Mouse (Mus musculus): ENCODE measurements around the gene Dst.

Gene Dst

DNA sequence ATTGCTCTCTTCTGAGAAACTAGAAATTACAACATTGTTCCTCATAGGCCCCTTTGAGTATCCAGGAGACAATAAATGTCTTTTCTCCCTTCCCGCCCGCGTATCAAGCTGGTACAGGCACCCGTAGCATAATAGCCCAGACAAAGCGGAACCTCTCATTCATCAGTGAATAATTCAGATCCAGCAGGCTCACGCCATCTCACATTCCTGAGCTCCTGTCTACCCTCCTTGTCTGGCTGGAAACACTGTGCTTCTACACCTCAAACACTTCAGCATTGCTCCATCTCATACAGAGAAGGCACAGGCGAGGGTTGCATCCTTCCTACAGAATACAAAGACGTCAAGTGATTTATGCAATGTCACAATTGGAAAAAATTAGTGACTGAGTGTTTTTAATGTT is 23.8 kb downstream of the Dst start:
- DNase-seq (ENCODE audit: low spot score): no peak

DNA sequence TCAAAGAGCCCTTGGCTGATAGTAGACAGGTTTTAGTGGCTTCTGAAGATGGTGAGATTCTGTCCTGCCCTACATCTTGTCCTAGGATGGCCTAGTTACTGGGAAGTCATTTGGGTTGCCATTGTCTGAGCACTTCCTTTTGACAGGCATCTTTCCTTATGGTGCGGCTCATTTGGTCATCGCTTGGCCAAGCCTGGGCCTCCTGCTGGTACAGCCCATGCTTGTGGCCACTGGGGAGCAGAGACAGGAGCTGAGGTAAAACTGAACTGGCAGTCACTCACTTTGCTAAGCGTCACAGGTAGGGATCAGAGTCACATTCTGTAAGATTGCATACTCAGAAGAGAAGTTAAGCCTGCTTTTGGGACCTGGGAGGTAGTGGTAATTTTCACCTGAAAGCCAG is 24.2 kb downstream of the Dst start:
- no peak for DNase-seq (ENCODE audit: low spot score)

DNA sequence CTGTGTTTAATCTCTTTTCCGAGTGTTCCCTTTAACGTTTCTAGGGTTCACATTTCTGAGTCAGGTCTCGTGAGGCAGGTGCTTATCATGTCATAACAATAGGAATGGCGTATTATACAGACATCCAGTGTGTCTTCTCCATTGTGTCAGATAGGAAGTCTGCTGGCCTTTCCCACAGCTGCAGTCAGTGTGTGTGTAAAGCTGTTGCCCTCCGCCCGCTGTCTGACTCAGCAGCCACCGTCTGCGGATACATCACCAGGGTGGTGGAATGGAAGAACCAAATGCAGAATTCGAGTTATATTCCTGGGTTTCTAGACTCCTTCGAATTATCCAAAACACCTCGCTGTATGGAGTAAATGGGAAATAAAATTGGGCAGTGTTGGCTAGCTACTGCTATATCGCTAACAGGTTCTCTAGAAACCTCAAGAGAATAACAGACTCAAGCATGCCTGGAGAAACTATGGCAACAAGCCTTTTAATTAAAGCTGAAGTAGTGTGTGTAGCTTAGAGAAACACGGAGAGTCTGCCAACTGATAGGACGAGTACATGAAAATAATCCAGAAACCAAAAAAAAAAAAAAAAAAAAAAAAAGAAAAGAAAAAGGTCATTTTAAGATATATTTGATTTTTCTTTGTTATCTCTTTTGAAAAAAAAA is 24.9 kb downstream of the Dst start:
- DNase-seq (ENCODE audit: low spot score): no peak

DNA sequence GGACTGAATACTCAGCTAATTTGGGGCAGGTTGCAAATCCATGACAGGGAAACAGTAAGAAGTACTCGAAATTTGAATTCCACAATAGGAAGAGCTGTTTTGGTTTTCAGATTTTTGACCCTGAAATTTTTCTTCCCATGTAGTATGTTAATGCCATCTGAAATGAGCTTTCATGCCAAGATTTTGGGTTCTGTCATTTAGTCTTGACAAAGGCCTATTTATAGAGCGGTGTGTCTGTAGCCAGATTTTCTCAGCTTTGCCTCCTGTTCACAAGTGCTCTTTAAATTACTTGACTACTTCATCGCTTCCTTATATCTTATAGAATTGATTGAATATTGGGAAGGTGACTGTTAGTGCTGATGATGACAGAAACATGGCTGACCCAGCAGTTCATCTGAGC is 27.9 kb downstream of the Dst start:
- DNase-seq (ENCODE audit: low spot score): no peak

DNA sequence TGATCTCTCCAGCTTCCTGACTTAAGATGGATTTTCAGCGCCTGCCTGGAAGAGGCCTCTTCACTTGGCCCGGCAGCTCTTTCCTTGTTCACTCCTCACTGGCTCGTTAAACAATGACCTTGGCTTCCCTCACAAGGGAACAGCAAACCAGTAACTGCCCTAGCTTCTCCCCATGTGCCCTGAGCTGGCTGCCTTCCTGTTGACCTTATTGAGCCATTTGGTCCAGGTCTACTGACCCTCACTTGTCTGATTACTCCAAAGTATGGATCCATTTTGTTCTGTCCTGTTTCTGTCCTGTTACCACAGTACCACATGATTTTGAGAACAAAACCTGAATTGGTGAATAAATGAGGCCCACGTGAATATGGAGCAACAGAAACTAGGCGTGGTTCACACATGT is 31.8 kb downstream of the Dst start:
- DNase-seq (ENCODE audit: low spot score): no peak

DNA sequence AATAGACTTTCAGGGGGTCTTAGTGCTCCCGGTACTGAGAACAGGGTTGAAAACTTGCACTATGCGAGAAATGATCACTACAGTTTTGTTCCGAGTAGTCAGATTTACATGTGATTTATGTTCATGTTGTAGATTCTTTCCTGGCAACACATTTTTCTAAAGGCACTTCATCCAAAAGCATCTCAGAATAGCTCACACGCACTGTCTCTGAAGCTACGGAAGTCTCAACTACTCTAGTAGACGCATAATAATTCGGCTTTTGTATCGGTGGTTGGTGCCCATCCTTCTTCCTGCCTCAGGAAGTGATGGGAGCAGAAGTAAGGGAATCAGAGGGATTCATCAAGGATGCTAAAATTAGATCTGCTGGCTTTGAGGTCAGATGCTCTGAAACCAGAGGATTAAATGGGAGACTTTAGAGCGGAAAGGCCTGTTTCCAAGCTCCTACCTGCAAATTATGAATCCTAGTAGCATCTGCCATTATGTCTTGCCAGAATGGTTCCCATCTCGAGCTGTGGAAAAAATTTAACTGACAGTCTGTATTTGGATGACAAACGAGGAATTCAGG is 32.4 kb downstream of the Dst start:
- DNase-seq (ENCODE audit: low spot score): no peak

DNA sequence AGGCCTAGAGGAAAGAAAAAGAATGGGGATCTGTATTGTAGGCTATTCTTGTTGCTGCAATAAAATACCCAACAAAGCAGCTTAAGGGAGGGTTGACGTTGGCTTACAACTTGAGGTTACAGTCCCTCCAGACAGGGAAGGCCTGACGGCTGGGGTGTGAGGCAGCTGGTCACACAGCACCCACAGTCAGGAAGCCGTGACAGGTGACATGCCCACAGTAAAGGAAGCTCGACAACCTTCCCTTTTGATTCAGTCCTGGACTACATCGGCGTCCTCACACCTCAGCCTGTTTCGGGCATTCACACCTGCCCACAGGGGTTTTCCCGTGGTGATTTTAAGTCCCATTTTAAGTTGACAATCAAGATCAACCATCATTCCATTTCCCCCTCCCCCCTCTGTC is 34.6 kb downstream of the Dst start:
- DNase-seq (ENCODE audit: low spot score): no peak

DNA sequence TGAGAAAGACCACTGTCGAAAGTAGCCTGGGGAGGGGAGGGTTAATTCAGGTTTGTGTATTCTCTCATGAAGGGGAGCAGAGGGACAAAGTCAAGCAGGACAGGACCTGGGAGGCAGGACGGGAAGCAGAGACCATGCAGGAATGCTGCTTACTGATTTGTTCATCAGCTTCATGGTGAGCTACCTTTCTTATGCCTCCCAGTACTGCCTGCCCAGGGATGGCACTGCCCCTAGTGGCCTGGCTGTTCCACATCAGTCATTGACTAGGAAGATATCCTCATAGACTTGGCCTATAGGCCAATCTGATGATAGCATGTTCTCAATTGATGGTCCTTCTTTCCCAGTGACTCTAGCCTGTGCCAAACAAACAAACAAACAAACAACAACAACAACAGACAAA is 35.9 kb downstream of the Dst start:
- no peak for DNase-seq (ENCODE audit: low spot score)

DNA sequence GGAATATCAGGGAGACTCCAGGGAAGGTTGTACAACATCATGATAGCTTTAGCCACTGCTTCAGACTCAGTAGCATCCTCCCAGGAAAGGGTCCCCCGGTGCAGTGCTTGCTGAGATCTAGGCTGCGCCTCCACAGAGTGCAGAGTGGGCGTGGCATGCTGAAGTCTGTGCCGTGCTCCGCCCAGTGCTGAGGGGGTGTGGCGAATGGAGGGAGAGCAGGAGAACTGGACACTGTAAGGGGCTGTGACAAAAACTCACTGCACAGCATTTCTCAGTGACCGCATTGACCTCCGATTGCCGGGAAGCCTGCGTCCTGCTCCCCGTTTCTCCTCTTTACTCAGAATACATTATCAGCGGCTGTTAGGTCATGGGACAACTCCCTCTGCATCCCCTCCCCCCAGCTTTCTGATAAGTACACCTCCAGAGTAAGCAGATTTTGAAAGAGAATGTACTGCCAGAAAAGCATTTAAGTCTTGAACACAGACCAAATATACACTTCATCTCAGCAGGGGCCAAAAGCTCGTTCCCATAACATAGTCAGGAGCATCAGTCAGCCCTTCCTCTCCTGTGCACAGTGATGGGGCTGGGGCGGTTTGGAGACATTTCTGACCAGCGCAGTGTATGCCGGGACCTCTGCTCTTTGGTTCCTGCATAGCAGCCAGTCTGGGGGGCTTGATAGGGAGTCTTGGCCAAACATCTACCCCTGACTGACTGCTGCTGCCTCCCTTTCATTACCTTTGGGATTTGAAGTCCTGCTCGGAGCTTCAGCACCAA is 37.1 kb downstream of the Dst start:
- no peak for DNase-seq (ENCODE audit: low spot score)

DNA sequence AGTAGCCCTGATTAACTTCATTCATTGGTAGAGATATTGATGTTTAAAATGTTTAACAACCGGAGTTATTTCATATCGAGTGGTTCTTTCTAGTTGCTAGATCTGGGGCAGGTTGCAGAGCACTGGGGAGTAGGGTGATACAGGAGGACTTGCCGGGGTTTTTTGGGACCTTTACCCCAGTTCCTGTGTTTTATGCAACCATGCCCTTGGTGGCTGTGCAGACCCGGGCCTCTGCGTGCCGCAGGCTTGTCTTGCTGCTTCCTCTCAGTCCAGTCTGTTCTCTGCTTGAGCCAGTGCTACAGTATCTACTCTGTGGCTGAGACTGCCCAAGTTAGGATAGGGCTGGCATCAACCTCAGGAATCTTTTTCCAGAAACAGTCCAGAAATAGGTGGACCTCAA is 37.7 kb downstream of the Dst start:
- DNase-seq (ENCODE audit: low spot score): no peak

DNA sequence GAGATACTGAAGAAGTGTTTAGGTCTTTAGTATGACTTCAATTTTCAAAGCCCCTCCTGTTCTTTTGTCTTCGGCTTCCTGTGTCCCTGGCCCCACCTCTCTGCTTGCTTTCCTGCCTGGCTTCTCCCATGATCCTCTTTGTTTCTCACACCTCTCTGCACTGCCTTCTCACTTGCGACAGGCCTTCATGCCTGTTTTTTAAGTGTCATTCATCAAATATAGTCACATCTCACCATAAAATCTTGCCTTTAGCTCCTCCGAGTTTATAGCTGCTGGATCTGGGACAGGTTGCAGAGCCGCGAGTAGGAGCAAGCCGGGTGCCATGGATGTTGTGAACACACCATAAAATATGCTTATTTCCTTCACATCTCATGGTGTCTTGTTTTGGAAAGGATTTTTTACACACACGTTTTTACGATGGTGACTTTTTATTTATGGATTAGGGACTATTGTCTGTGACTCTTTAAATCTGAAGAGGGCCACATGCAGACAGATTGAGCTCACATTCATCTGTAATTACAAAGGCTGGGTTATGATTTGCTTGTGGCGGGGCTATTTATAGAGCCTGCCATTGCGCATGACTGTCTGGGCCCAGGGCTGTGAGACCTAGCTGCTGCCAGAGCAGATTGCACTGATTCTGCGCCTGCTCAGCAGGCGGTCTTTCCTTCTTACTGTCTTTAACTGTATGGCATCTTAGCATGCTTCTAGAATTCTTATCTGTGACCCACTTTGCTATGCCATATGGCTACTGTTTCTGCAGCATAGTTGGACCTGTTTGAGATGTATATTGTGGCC is 38.8 kb downstream of the Dst start:
- no peak for DNase-seq (ENCODE audit: low spot score)

DNA sequence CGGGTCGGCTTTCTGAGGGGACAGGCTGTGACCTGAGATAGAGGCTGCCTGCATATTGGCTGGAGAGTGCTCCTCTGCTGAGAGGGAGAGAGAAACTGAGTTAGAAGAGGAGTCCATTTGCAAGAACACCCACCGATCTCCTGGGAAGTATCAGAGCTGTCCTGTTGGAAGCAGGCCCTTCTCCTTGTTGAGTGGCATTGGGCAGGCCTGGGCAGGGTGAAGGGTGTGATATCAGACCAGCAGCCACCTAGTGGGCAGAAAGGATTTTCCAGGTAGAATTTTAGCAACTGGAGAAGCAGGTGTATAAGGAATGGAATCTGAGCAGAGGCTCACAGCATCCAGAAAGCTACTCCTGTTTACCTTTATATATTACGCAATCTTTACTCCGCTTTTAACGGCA is 39.8 kb downstream of the Dst start:
- no peak for DNase-seq (ENCODE audit: low spot score)

DNA sequence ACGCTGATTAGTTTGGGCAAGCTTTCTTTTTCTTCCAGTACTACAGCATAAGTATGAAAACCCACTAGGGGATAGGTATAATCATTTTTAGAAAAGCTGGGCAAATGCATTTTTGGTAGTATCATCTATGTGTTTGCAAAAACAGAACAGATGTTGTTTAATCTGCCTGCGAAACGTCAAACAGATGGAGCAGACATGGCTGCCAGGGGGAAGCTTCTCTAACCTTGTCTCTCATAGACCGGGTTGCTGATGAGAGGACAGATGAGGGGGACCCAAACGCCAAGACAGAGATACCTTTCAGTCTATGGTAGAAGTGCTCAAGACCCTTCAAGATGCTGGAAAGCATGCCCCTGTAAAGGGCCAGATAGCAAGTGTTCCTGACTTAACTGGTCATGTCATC is 40.5 kb downstream of the Dst start:
- no peak for DNase-seq (ENCODE audit: low spot score)

DNA sequence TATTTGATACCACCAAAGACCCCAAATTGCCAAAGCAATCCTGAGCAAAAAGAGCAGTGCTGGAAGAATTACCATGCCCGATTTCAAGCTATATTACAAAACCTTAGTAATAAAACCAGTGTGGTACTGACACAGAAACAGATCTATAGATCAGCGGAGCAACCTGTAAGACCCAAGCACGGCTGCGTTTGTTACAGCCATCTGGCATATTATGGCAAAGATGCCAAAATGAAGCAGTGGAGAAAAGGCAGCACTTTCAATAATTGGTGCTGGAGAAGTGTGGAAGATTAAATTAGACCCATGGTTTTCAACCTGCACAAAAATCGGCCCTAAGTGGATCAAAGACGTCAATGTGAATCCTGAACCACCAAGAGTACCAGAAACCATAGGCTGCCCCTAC is 47.6 kb downstream of the Dst start:
- no peak for DNase-seq (ENCODE audit: low spot score)

DNA sequence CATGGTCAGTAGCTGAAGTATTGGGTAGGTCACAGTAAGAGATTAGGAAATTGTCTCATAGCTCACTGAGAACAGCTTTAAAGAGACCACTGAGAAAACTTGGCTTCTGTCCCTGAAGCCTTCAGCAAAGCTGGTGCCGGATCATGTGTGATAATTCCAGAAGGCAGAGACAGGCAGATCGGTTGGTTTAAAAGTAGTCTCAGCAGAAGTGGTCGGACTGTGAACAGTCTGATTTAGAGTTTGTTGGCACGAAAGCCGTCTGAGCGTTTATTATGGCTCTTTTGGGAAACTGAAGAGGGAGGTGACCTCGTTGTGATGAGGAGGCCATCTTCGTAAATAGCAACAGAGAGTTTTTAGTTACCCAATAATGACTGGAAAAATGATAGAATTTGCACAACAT is 52.4 kb downstream of the Dst start:
- no peak for DNase-seq (ENCODE audit: low spot score)

DNA sequence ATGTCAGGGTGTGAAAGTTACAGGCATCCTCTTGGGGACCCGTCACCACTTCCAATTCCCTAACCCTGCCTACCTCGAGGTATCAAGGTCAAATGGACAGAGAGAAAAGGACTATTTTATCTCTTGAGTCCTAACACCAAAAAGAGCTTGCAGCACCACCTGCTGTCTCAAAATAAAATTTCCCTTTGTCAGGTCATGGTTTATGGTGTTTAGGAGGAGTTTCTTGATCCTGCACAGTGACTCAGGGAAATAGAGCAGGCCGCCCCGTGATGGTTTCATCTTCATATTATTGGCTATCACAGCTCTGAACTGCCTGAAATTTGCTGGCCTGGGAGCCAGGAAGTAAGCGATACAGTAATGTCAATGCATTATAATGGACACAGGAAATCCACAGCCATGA is 56.6 kb downstream of the Dst start:
- DNase-seq (ENCODE audit: low spot score): no peak

DNA sequence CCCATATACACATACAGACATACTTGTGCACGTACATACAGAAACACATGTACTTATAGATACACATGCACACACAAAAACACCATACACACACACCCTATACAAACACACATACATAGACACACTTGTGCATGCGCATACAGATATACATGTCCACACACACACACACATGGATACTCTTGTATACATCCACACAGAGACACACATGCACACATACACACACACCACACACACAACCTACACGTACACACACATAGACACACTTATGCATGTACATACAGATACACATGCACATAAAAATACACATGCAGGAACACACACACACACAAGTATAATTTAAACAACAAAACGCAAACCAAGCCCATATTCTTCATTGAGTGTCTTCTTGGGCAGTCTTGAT is 57.8 kb downstream of the Dst start:
- no peak for DNase-seq (ENCODE audit: low spot score)

DNA sequence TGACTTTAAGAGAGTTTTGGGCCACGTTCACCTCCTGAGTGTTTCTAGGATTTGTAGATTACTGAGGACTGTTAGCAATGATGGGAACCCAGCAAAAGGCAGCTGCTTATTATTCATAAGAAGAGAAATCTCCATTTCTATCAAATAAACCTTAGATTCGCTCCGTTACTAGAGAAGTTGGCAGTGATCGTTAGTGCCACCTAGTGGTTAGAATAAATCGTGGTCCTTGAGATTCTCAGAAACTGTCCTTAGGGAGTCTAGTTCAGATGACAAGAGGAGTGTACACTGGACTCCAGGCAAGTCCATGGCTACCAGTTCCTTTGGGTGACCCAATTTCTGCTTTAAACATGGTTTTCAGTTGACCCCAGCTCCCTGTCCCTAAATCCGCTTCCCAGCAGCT is 58.3 kb downstream of the Dst start:
- DNase-seq (ENCODE audit: low spot score): no peak

DNA sequence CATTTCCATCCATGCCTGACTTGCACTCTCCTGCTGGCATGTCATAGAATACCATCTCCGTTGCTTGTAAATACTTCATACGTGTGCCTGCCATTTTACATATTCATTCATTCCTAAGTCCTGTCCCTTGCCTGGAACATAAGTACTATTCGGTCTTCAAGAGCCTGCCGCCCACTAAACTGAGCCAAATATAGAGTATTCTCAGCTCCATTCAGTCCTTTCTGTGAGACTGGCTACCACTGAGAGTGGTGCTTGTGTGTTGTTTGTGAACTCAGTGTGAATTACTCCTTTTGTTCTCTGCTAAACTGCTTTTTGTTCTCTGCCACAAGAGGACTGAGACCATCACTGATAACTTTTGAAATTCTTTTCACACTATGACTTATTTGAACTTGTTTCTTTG is 59.2 kb downstream of the Dst start:
- no peak for DNase-seq (ENCODE audit: low spot score)

DNA sequence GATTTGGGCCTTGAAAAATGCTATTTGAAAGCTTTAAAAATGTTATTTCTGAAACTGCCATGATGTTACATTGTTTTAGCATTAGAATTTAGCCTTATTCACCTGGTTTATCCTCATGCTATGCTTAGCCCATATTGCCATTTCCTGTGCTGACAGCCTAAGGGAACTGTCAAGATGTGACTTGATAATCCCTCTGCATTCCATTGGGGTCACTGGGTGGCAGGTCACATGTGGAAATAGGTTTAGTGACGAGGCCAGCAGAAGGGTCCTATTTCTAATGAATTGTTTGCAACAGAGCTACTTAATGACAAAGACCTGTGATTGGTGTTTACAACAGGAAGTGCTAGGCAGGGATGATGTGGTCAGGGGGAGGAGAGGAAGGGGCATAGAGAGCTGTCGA is 61.9 kb downstream of the Dst start:
- no peak for DNase-seq (ENCODE audit: low spot score)

DNA sequence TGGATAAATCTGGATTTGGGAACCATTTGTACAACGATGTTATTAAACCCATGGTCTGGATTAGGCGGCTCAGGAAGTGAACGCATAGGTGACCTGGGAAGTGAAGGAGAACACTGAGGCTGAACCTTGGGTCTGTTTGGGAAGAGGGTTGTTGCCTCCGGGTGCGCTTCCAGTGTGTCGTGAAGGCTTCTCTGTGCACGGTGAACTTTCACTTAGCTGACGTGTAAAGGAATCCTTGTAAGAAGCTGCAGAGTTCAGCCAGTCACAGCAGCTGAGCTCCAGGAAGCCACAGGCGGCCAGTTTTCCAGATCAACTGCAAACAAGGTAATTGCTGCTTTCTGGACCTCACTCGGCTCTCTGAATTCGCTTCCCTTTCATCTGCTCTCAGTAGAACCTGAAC is 66.4 kb downstream of the Dst start:
- DNase-seq (ENCODE audit: low spot score): no peak

DNA sequence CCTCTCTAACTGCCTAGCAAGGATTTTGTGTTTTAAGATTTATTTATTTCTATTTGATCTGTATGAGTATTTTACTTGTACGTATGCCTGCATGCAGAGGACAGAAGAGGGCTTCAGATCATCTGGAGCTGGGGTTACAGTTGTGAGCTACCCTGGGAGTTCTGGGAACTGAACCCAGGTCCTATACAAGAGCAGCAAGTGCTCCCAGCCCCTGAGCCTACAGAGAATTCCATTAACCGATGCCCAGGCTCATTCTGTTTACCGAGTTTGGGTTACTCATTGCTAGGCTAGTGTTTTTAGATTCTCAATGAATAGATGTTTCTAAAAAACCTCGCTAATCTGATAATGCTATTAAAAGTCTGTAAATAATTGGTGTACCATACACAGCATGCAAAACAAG is 67.3 kb downstream of the Dst start:
- DNase-seq (ENCODE audit: low spot score): no peak

DNA sequence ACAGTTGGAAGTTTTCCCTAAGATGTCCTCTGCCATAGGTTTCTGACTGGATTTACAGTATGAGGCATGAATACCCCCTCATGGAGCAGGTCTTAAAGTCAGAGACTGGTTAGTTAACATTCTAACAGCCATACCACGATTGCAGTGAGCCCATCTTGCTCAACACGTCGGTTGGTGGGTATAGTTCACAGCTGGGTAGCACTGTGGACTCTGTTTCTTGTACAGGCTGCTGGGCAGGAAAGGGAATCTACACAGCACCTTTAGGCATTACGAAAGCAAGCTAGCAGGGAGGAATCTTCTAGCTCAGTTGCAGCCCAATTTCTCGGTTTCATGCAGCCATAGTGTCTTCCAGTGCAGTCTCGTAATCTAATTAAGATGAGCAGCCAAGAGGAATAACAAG is 69.8 kb downstream of the Dst start:
- no peak for DNase-seq (ENCODE audit: low spot score)
